Mouse (Mus musculus) B cell, adult 2 months (primary cell): ENCODE data around the gene Sugt1.

ENCODE experiments used
- DNase-seq, 2 experiments: peaks; one replicate each; pipeline ENCODE4 v3.0.0; 2022

Gene Sugt1

DNA sequence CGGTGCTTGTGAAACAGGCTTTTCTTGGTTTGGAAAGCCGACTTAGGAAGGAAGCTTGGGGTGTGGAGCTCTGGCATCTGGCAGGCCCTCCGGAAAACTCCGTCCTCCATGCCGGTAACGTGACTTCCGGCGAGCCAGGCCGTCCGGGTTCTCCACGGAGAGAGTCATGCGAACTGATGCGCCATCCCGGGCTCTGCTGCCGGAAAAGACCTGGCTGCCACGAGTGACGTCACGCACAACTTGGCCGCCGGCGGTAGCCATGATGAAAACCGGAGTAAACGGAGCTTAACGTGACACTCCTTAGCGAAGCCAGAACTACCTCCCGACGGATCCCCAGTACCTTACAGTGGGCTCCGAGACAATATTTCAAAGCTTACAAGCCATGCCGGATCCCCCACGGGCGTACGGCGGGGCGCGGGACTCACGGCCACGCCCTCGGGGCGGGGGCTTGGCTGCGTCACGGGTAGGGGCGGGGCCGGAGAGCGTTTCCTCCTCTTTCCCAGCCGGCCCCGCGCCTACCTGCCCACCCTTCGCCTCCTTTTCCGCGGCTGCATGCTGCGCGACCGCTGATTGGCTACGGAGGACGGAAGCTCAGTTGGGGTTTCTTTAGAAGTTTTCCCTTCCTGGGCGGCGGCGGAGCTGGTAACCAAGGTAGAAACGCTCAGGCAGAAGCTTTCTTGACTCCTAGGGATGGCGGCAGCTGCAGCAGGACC lies at the start of gene Sugt1:
Sugt1 (plus strand) TSS at position 553 of the 713 bp plus-strand sequence.
- peak; percentile 95 to 97 for DNase-seq

DNA sequence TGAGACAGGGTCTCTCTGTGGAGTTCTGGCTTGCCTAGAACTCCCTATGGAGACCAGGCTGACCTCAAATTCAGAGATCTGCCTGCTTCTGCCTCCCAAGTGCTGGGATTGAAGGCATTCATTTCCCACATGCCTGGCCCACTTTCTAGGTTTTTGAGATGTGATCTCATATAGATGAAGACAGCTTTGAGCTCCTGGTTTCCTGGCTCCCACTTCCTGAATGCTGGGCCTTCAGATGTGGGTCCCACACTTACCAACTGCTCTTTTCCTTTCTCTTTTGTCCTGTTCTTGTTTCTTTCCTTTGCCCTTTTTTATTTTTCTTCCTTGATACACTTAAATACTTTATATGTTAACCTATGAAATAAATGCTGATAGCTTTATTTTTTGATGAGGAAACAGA lies 49.6 kb upstream of the Sugt1 start:
- no peak for DNase-seq

DNA sequence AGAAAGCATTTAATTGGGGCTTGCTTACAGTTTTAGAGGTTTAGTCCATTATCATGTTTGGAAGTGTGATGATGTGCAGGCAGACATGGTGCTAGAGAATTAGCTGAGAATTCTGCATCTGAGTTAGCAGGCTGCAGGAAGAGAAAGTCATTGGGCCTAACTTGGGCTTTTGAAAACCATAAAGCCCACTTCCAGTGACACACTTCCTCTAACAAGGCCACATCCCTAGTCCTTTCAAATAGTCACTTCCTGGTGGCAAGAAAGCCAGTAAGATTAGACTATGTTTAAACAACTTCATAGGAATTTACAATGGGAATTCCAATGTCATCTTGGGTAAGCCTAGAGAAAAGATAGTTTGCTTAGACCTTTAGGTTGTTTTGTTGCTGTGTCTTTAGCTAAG lies 45.9 kb upstream of the Sugt1 start:
- DNase-seq = no peak

DNA sequence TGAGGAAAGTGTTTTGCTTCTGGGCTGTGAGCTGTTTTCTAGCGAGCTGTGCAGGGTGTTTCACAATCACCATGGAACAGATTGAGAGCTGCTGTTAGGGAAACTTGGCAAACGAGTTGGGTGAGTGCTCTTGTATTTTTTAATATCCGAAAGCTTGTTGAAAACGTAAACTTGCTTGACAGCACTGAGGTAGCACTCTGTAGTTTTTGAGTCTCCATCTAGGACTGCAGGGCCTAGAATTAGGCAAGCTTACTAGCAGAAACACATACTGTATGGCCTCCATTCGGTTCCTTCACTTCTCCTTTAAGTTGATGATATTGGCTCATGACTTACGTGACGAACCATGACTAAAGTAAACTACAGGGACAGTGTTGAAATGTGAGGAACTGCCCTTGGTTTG lies 38.1 kb upstream of the Sugt1 start:
- no peak for DNase-seq

DNA sequence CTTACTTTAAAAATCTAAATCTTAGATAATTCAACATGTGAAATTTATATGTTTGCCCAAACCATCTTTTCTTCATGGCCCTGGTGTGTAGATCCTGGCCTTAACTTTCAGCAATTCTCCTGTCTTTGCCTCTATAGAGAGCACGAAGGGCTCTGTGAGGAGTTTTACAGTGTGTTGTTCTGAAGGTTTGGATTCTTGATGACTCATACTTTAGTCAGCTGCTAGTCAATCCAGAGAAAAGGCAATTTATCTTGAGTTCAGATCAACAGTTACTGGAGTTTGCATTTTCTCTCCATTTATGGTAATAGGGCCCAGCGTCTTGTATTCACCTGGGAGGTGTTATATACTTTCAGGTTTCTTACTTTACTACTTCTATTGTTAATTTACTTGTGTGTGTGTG lies 35.6 kb upstream of the Sugt1 start:
- DNase-seq = no peak

DNA sequence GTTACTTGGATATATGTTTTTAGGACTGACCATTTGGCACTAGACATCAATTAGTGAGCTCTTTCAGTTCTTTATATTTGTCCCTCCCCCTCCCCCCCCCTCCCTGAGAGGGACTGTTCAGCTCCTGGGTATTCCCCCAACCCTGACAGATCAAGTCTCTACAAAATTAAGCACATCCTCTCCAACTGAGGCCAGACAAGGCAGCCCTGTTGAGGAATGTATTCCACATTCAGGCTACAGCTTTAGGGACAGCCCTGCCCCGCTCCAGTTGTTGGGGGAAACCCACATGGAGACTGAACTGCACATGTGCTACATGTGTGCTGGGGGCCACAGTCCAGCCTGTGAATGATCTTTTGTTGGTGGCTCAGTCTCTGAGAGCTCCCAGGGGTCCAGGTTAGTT lies 34.6 kb upstream of the Sugt1 start:
- no peak for DNase-seq

DNA sequence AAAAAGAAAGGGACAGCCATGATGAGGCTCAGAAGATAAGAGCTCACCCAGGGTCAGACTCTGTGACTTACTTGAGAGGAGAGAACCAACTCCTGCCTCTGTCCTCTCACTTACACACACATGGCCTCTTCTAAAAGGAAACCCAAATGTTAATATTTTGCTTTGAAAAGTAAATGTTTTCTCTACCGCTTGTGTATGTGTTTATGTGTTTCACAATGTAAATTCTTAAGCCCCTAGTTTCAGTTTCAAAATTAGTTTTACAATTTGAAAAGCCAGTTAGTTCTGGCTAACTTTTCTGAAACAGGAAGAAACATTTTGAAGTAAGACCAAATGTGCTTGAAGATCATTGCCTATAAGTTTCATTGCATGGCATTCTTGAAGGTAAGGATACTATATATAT lies 29.7 kb upstream of the Sugt1 start:
- no peak for DNase-seq

DNA sequence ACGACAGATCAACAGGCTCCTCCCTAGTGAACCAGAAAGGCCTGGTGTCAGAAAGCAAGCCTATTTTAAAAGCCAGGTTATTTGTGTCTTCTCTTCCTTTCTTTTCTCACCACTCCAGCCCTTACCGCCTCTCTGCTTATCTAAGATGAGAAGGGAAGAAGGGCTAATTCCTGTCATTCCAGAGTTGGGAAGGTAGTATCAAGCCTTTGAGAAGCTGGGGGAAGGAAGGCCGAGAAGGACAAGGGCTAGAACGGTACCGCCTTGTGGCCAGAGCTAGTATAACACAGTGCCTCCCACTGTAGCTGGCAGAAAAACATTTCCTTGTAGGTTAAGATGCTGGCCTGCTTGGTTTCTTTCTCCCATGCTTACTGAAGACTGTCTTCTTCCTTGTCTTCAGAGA lies 24.7 kb upstream of the Sugt1 start:
- peak; percentile 59 to 67 for DNase-seq

DNA sequence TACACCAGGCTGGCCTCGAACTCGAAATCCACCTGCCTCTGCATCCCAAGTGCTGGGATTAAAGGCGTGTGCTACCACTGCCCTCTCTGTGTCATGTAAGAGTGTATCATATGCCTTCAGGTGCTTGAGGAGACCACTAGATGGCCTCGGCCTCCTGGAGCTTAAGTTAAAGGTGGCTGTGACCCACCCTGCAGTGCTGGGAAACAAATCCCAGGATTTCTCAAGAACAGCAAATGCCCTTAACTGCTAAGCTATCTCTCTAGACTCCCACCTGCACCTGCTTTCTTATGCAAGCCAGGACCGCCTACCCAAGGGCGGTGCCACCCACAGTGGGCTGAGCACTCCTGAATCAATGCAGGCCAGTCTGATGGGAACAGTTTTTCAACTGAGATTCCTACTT lies 22.7 kb upstream of the Sugt1 start:
- DNase-seq = no peak

DNA sequence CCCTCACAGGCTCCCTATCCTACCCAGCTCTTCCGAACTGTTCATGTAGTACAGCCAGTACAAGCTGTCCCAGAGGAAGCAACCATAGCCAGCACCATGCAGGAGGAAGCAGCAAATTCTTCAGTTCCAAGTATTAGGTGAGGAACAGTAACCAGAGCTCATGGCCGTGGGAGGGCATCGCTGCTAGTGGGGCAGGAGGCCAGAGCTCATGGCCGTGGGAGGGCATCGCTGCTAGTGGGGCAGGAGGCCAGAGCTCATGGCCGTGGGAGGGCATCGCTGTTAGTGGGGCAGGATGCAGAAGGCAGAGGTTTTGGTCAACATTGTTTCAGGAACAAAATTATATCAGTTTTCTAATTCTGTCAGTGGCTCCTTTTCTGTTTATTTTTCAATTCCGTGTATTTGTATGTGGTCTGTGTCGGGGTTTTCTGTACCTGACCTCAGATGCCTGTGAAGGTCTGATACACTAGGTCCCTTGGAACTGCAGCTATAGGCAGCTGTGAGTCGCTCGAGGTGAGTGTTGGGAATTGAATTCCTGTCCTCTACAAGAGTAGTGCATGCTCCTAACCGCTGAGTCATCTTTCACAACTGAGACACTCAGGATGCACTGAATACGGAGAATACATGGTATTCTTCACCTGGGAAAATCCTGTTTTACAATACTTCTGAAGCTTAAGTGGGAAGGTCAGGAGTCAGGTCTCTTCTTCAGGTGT lies 13.9 kb upstream of the Sugt1 start:
- no peak for DNase-seq

DNA sequence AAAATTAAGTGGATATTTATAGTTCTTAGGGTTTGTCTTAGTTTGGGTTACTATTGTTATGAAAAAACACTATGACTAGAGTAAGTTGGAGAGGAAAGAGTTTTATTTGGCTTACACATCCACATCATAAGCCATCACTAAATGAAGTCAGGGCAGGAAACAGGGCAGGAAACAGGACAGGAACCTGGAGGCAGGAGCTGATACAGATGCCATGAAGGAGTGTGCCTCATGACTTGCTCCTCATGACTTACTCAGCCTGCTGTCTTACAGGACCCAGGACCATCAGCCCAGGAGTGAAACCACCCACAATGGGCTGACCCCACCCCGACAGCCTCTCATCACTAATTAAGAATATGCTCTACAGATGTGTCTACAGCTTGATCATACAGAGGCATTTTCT lies 13.1 kb upstream of the Sugt1 start:
- no peak for DNase-seq

DNA sequence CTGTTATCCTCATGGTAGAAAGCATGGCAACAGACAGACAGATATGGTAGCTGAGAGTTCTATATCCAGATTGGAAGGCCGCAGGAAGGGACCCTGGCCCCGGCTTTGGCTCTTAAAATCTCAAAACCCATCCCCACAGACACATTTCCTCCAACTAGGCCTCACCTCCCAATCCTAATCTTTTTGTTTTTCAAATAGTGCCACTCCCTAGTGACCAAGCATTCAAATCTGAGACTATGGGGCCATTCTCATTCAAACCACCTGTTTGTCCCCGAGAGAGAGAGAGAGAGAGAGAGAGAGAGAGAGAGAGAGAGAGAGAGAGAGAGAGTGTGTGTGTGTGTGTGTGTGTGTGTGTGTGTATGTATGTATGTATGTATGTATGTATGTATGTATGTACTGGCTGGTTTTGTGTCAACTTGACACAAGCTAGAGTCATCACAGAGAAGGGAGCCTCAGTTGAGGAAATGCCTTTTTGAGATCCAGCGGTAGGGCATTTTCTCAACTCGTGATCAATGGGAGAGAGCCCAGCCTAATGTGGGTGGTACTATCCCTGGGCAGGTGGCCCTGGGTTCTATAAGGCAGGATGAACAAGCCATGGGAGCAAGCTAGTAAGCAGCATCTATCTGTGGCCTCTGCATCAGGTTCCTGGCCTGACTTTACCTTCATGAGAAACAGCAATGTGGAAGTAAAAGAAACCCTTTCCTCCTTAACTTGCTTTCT lies 3.8 kb upstream of the Sugt1 start:
- DNase-seq = no peak

DNA sequence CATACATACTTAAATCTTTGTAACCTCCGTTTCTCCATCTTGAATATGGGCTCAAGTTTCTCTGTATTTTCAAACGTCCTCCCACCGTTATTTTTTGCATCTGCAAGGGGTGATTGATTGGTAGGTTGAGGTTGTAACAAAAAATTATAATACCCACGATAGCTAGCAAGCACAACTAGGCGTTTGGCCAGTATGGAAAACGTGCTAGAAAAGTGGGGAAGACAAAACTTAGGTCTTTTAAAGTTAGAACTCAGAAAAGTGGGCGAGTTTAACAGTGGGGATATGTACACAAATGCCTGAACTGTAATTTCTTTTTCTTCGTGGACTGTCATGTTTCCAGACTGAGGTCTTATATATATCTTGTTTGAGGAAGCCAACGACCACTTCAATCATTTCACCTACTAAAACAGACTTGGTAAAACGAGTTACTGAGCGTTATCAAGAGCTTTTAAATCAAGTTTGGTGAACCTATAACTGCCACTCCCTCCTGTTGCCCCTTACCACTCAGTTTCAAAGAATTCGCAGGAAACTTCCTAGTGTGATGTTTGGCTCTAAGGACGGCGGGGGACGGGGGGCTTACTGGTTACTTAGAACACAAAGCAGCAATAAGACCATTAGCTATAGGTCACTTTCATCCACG lies 872 bp upstream of the Sugt1 start:
- no peak for DNase-seq

DNA sequence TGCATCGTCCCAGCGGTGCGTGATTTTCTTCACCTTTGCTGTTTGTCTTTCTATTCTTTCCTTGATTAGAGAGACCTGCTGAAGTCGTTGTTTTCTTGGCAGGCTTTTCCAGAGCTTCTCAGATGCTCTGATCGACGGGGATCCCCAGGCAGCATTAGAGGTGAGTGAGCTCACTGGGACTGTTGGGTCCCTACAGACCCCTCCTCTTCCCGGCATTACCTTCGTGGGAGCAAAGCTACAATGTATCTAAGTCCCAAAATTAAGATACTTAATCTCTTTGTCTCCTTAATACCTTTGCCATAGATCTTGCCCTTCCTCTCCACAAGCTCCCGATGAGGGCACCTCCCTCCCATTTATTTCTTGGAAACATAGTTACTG lies 350 bp downstream of the Sugt1 start:
- no peak for DNase-seq

DNA sequence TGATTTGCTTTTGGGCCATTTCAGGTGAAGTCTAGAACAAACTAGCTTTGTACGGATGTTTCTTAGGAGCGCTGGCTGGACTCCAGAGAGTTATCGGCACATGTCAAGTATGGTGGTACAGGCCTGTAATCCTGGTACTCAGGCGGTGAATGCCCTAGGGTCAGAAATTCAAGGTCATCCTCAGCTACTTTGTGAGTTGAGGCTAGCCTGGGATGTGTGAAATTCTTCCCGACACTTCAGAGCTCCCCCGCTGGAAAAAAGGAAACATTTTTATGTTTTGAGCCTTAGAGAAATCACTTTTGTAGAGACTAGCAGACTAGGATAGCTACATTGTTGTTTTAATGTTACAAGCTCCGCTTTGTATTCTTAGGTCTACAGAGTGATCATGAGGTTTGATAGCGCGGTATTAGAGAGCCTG lies 1.1 kb downstream of the Sugt1 start:
- no peak for DNase-seq

DNA sequence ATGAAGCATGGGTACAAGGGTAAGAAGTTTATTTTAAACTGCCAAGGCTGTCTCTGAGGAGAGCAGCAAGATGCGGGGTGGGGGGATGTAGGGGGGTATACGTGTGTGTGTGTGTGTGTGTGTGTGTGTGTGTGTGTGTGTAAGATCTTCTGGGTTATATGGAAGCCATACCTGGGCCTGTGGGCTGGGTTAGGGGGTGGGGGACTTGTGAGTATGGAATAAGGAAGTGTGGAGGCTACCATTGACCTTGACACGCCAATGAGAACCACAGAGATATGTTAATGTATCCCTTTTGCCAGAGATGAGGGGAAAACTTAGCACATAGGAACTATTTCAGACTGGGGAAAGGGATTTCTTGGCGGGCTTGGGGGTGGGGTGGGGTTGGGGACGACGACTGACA lies 1.9 kb downstream of the Sugt1 start:
- DNase-seq = no peak

DNA sequence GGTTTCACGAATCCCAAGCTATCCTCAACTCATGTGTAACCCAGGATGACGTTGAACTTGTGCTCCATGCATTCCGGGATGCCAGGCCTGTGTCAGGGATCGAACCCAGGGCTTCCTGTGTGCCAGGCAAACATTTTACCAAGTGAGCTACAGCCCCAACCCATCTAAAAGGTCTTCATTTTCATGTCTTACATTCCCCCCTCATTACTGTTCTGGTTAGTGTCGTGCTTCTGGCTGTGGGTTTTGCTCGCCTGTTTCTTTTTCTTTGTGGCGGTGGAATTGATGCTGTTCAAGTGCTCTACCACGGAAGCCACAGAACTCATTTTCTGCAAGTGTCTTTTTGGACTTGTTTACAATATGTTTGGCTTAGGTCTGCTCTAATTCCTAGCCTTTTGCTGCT lies 3.4 kb downstream of the Sugt1 start:
- DNase-seq = no peak

DNA sequence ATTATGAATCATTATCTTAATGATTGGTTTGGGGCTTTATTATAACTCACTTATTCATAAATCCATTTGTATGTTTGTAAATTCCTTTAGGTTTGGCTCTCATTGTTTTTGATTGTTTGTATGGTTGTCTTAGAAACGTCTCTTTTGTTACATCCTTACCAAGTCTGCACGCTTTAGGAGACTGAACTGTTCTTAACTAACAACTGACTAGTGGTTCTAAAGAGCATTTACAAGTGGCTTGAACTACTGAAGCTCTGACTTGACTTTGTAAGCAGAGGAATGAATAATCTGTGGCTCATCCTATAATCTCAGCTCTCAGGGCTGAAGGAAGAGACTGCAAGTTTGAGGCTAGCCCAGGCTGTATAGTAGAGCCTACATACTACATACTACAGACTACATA lies 4.1 kb downstream of the Sugt1 start:
- no peak for DNase-seq

DNA sequence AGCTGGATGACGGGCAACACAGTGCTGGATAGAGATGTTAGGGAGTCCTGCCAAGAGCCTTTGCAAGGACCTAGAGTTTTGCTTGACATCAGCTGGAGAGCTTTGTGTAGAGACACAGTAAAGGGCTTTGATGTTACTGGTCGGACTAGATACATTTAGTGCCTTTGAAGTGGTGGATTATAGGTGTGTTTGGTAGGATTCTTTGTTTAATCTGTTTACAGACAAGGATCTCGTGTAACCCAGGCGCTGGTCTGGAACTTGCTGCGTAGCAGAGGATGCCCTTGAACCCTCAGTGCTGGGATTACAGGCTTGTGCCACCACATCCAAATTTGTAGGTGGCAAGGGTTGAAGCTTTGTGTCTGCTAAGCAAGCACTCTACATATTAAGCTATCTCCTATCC lies 6.6 kb downstream of the Sugt1 start:
- DNase-seq = no peak

DNA sequence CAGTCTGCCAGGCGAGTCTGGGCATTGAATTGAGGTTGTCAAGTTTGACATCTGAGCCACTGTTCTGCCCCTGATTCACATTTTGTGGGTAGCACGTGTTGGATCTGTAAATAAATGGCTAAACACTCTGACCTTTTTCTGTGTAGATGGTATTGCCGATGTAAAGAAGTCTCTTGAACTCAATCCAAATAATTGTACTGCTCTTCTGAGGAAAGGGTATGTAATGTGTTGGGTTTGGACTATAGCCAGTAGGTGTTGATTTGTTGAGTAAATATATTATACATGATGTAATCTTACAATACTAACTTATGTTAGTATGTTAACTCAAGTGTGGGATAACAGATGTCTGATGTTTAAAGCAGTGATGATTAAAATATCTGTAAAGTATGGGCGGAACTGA lies 9.1 kb downstream of the Sugt1 start:
- no peak for DNase-seq

DNA sequence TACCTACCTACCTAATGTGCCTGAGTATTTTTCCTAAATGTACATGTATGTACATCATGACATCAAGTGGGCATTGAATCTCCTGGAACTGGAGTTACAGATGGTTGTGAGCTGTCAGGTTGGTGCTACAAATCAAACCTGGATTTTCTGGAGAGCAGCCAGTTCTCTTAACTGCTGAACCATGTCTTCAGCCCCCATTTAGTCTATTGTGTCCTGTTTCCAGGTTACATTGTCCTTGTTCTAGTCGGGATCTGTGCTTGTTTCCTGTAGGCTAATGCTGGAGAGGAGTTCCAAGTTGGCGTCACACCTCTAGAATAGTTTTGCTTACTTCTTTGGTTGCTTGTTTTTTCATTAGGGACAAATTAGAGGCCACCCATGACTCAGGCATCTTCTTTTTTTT lies 18.4 kb downstream of the Sugt1 start:
- no peak for DNase-seq

DNA sequence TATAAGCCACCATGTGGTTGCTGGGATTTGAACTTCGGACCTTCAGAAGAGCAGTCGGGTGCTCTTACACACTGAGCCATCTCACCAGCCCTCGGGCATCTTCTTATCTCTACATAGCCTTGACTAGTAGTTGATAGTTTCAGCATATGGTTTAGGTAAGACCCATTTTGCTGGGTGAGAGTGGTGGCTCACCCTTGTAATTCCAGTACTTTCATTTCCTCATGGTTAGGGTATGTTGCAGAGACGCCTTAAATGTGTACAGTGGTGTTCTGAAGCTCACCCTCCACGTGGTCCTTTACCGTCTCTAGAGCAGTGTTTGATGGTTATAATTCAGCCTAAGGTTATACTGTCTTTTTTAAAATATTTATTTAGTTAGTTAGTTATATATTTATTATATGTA lies 18.9 kb downstream of the Sugt1 start:
- DNase-seq = no peak

DNA sequence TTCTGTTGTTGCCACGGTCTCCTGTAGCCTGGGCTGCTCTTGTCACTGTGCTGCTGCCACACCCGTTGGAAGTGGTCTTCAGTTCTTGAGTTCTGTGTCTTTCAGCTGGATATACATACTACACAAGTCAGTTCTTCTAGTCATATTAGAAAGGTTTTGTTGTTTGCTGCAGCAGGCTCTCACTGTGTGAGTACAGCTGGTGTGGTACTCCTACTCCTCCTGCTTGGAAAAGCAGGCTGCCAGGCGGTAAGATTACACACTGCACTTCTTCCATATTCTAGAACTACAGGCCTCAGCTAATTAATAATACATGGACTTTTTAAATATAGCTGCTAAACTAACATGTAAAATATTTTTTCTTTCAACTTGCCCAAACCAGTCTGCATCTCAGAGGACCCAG lies 19.4 kb downstream of the Sugt1 start:
- no peak for DNase-seq

DNA sequence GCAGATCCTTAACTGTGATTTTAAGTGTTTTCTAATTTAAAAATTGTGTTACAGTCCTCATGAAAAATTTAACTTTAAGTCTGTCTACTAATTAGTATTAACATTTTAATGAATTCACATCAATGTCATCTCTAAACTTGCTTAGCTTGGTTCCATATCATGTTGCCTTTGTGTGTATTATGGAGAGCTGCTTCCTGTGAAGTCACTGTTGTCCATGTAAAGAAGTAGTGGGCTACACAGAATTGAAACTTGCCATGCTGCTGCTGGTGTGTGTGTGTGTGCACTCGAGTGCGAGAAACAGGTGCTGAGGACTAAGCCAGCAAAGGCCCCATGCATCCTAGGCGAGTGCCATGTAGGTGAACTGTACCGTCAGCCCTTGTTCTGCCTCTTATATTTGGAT lies 19.9 kb downstream of the Sugt1 start:
- no peak for DNase-seq
